Mouse (Mus musculus) NIH3T3 (cell line): ENCODE results near the gene Pds5b.
"Not testable (repeated sequence)": the region's sequence is repeated elsewhere in the genome, so short reads cannot be mapped to it uniquely, and the experiment has no call there.

Experiments used
- DNase-seq: peaks from one replicate; pipeline ENCODE4 v3.0.0-alpha.2; 2012; ENCODE audit warnings: low read depth

Gene Pds5b

DNA sequence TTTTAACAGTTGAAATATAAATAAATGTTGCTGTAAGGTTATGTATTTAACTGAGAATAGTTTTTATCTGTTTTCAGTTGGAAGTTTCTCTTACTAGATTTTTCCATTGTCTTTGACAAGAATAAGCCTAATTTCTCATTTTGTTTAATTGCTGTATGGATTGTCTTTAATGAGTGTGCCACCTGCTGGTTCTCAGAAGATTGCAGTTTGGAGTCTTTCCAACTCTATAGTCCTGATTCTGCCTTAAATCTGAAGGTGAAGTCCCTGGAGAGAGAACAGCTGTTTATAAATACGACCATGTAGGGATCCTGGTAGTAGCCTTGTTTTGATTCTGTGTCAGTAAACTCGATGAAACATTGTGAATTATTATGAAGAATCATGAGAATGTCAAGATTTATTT, 29.2 kb downstream of the Pds5b start:
- DNase-seq, result peak; percentile 61

DNA sequence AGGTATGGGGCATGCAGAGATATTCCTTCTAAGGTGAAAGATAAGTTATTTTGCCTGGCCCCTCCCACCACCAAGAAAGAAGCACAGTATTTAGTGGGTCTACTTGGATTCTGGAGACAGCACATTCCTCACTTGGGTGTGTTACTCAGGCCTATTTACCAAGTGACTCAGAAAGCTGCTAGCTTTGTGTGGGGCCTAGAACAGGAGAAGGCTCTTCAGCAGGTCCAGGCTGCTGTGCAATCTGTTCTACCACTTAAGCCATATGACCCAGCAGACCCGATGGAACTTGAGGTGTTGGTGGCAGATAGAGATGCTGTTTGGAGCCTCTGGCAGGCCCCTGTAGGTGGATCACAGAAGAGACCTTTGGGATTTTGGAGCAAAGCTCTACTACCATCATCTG, 33.1 kb downstream of the Pds5b start:
- DNase-seq, result not testable (repeated sequence)

DNA sequence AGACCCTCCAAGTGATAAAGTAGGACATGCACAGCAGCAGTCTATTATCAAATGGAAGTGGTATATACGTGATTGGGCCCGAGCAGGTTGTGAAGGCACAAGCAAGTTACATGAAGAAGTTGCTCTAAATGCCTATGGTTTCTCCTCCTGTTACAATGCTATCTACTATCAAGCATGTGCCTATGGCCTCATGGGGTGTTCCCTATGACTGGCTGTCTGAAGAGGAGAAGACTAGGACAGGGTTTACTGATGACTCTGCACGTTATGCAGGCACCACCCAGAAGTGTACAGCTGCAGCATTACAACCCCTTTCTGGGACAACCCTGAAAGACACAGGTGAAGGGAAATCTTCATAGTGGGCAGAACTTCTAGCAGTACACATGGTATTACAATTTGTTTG, 33.6 kb downstream of the Pds5b start:
- not testable (repeated sequence) for DNase-seq

DNA sequence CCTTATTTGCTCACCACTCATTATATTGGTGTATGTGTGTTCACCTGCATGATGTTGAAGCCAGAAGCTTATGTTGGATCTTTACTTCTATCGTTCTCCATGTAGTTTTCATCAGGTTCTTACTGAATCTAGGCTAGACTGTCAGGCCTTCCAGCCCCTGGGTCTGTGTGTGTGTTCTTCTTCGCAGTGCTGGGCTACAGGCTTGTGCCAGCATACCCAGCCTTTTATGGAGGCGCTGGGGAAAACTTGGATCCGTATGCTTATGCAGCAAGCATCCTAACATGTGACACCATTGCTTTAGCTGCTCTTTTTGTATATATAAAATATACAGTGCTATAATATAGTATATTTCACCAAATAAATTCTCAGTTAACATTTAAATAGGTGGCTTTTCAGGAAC, 38.0 kb downstream of the Pds5b start:
- no peak for DNase-seq

DNA sequence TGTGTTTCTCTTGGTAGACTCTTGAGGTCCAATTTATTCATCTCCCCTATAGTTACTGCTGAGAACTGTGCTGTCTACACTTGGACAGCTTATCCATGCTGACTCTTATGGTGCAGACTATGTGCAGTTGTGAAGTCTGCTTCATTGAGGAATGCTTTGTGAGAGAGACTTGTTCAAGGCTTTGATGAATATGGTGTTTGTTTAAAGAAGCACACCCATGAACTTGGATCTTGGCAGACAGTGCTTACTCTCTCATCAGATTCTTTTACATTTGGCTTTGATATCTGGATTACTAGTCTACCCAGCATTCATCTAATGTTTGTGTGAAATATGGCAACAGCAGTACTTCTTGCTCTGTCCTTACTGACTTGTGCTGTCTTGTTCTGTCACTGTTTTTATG, 39.9 kb downstream of the Pds5b start:
- DNase-seq, result peak; percentile 36

DNA sequence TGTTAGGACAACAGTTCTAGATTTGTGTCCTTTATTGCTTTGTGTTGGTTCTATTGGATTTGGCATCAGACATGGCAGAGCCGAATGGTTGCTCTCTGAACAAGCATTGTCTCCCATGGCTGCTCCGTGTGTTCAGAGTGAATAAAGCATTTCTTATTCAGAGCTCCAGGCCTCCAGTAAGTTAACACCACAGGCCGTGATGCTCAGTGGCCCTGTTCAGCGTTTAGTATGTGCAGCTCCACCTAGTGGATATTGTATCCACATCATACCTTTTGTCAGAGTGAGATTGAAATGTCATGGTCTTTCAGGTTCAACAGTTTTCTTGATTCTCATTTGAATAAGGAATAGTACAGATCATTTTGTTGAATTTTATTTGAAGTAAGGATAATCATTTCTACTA, 44.2 kb downstream of the Pds5b start:
- DNase-seq, result peak; percentile 69

DNA sequence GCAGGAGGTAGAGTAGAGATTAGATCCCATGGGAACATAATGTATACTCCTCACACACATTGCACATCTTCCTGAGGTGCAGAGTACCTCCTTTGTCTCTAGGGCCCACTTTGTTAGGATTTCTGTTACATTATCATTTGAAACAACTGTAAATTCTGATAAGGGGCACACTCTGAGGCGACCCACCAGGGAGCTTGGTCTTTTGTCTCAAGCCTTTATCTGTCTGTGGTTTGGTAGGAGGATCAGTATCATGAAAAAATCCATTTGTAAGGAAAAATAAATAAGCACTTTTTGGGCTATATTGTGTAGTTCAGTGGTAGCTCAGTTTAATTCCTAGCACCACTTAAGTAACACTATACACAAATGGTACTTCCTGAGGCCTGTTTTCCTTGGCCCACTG, 51.1 kb downstream of the Pds5b start:
- DNase-seq, result no peak

DNA sequence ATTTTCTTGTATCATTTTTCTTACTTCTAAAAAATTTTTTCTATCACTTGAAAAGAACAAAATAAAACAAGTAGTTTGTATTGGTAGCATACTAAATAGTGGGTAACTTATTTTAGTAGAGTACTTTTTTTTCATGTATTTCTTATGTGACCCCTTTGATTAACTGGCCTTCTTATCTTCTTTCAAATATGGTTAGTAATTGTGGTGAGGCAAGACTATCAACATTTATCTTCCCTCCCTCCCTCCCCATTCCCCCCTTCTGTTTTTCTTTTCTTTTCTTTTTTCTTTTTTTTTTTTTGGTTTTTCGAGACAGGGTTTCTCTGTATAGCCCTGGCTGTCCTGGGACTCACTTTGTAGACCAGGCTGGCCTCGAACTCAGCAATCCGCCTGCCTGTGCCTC, 63.5 kb downstream of the Pds5b start:
- not testable (repeated sequence) for DNase-seq

DNA sequence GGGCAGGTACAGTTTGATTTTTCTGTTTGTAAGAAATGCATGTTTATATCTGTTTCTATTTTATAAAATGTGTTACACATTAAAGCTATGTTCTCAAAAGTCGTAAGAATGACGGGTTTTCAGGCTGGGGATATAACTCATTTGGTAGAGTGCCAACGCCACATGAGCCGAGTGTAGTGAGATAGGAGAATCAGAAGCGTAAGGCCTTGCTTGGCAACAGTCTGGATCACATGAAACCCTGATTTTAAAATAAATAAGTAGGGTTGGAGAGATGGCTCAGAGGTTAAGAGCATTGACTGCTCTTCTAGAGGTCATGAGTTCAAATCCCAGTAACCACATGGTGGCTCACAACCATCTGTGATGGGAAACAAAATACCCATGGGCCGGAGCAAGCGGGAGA, 65.8 kb downstream of the Pds5b start:
- no peak for DNase-seq

DNA sequence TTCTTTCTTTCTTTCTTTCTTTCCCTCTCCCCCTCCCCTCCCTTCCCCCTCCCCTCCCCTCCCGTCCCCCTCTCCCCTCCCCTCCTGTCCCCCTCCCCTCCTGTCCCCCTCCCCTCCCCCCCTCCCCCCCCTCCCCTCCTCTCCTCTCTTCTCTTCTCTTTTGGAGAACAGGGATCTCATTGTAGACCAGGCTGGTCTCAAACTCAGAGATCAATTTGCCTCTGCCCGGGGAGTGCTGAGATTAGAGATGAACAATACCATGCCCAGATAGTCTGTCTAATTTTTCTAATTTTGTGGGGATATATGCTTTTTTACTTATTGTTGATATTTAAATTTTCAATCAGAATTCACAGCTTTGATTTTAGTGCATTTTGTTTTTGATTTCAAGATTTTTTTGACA, 67.1 kb downstream of the Pds5b start:
- no peak for DNase-seq

DNA sequence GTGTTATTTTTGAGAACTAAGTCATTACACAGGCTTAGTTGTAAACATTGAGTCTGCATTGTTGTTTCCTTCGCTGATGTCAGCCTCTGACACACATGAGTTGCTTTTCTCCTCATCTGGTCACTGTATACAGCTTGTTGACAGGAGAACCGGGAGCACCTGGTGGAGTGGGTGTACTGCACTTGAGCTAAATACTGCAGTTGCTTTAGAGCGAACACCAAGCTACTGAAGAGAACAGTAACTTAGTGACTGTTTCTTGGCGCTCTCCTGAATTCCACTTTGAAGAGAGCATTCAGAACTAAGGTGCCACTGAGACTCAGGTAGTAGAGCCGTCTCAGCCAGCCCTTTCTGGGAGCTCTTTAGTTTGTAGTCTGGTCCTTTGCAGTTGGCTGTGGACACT, 83.1 kb downstream of the Pds5b start:
- no peak for DNase-seq

DNA sequence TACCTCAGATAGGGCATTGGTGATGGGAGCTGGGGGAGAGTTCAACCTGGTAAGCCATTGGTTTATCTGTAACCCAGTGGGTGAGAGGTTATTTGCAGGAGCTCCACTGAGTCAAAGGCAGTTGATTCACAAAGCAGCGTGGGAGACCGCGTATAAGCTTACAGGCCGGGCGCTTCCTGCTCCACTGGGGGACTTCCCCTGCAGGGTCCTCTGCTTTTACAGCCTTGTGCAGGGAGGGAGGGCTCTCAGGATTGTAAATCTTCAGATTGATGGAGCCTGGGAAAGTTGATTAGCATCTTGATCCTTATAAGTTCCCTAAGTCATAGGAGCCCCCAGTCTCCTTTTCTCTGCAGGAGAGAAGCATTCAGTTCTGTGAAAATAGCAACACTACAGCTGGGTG, 98.9 kb downstream of the Pds5b start:
- DNase-seq, result no peak

DNA sequence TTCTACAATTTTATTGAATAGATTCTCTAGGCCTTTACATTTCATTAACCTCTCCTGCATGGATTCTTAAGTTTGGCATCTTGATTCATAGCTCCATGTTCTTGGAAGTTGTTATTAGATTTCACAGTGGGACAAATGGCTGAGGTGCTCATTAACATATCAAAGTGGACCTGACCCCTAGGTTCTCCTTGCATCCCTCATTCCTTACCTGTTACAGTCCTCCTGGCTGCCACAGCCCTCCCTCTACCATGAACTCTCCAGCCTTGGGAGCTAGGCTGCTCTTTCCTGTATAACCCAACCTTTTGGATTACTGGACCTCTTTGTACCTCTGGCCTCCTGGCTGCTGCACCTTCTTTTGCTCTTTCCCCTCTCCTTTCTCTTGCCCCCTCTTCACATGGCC, 99.5 kb downstream of the Pds5b start:
- DNase-seq, result no peak

DNA sequence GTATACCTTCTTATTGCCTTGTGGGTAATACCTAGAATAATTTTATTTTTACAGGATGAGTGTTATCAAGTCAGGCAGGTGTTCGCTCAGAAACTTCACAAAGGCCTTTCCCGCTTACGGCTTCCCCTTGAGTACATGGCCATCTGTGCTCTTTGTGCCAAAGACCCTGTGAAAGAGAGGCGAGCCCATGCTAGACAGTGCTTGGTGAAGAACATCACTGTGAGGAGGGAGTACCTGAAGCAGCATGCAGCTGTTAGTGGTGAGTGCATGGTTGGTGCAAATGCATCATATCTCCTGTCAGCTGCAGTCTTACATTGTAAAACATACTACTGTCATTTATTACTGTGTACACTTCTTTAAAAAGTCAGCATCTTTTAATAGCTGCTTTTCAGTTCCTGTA, 114.7 kb downstream of the Pds5b start:
- no peak for DNase-seq

DNA sequence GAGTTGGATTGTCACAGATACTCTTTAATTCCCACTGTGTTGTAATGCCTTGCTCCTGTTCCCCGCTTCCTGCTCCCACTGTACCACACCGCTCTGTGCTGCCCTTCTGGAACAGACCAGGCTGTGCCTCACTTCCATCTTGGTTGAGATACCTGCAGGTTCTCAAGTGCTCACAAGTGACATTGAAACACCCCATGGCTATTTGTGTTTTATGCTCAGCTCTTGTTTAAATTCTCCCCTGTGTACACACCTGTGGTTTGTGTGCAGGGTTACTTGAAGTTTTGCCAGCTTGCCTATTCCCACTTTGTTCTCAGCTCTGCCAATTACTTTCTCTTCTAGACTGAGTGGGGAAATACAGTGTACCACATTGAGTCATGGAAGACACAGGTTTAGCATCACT, 115.5 kb downstream of the Pds5b start:
- no peak for DNase-seq

DNA sequence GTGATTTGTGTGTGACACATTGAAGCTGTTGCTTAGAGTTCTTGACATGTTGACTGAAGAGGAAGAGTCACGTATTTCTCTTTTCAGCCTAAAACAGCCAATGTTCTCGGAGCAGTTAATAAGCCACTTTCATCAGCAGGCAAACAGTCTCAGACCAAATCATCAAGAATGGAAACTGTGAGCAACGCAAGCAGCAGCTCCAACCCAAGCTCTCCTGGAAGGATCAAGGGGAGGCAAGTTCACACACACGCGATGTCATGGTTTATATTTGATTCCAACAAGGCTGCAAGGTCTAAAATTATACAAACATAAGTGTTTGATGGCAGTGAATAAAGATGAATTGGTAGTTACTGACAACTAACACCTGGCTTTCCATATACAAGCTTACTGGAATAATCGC, 120.6 kb downstream of the Pds5b start:
- no peak for DNase-seq

DNA sequence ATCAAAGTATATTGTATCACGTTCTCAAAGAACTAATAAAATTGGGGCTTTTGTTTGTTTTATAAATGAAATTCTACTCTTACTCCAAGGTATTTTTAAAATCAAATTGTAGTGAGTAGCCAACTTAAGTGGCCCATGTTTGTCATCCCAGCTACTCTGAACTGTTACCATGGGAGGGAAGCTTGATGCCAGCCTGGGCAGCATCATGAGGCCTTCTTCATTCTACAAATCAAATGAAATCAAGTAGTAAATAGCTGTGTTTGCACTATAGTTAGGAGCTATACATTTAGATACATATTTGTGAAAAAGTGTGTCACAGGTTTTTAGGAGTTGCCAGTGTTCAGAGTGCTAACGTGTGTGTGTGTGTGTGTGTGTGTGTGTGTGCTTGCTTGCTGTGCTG, 126.5 kb downstream of the Pds5b start:
- no peak for DNase-seq

DNA sequence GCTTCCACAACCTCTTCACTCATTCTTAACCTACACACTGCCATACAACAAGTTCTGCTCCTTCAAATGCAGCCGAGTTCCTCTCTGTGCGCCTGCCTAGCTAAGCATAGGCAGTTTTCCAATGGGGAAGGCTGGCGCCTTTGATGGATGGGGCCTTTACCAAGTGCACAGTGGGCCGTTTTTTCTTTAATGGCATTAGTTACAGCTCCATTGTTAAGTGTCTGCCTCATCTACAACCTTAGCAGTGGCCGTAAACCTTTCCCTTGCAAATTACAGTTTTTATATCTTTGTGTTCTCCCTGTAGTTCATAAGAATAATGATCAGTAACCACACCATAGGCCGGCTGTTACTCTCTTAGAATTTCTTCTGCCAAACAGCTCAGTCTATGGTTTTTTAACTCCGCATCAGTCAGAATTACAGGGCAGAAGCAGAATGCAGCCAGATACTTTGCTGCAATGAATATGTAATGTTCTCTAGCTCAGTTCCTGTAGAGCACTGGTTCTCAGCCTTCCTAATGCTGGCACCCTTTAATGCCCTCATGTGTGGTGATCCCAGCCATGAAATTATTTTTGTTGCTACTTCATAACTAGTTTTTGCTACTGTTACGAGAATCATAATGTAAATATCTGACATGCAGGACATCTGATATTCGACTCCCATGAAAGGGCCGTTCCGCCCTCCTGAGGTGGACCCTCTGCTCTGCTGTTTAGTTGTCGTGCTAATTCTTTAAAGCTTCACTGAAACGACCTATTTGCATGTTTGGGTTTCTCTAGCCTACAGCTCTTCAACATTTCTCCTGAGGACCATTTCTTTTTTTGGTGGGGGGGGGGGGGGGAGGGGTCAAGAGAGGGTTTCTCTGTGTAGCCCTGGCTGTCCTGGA, 140.8 kb downstream of the Pds5b start:
- DNase-seq, result no peak

DNA sequence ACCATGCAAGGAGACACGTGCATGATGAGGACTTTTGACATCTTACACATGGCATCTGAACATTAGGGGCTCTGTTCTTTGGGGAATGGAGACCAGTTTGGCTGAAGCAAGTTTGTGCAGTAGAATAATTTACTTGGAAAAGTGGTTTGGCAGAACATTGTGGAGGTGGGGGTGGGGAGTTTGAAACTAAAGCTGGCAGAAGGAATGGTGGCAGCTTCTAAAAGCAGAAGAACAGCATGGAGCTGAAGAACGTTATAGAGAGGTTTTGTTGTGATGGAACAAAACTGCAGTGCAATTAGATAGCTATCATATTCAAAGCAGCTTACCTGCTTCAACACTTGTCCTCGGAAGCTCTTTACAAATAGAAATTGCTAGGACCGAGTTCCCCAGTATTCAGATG, 141.9 kb downstream of the Pds5b start:
- DNase-seq, result no peak

DNA sequence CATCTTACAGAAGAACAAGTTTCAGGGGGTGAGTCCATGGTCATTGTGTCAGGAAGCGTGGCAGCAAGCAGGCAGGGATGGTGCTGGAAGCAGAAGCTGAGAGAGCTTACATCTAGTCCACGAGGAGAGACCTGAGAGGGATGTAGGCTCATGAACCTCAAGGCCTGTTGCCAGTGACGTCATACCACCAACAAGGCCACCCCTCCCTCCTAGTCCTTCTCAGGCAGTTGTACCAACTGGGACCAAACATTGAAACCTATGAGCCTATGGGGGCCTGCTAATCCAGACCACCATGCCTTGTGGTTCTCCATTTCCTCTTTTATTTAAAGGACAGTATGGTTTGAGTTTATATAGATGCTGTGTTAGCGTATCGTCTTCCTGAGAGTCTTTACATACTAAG, 143.2 kb downstream of the Pds5b start:
- no peak for DNase-seq

DNA sequence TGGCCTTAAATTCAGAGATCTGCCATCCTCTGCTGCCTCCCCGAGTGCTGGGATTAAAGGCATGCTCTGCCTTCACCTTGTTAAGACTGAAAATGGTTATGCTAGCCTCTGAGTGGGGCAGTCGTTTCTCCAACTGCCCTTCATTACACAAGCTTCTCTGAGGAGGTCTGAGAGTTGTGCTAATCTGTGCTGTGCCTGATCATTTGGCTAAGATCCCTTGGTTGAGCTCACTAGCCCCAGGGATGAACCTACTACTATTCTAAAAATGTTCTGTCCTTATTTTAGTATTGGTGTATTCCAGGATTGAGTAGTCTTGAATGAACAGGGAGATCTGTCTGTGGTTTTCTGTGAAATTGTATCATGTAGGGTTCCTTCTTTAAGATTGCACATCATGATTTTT, 144.5 kb downstream of the Pds5b start:
- peak; percentile 42 for DNase-seq

DNA sequence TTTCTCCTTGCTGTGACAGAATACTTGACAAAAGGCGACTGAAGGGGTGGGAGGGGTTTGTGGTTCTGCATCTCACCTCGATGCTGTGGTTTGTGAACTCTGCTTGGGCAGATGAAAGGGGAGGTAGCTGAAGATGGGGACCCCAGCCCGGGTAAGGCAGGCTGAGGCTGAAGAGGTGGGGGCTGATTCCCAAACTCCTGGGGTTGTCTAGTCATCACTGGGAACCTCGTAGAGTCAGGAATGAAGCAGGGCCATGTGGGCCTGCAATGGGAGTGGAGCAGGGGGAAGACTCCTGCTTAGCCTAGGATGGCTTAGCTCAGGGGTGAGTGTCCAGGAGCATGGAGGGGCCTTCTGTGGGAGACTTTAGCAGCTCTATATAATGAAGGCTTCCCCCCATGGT, 145.3 kb downstream of the Pds5b start:
- no peak for DNase-seq

DNA sequence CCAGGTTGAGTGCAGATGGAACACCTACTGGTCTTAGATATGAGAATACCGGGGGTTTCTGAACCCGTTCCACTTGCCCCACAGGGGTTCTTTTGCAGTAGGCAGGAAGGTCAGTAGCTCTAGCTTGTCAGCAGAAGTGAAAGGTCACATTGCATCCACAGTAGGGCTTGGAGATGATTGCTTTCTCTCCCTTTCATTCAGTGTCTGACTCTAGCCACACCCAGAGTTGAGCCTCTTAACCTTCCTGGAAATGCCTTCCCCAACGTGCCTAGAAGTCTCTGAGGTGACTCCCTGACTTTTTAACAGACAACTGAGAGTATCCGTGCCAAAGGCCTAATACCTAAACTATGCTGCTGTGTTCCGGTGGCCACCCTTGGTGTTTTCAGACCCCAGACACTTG, 146.0 kb downstream of the Pds5b start:
- DNase-seq, result no peak

DNA sequence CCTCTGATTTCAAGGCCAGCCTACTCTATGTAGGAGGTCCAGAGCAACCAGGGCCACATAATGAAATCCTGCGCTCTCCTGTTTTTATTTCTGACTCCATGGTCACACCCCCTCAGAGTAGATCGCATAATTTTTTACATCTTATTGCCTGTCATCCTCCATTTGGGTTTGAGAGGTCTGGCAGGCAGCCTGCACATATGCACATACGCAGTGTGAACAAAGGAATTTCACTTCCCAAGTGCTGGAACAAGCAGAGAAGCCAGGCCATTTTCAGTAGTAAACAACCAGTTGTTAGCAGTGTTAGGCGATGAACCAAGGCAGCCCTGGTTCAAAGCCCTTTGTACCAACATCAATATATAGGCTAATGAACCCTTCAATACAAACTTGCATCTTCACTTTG, 147.6 kb downstream of the Pds5b start:
- peak; percentile 25 for DNase-seq
